Mouse (Mus musculus) stomach, embryonic 15.5 days (tissue): ENCODE data around the gene Upk2. TPM values are rescaled to one million over a fixed set of nuclear protein-coding genes. Genes with fewer than 3 reads are reported as not detected.
A peak's percentile ranks its signal among the peaks of the same experiment; 100 is the strongest.
"Not testable (repeated sequence)": the region's sequence is repeated elsewhere in the genome, so short reads cannot be mapped to it uniquely, and the experiment has no call there.

Source experiments
- ATAC-seq: fragments of 200-750 bp; cut with Nextera tagmentation; 2 replicates; pipeline ENCODE4 v1.8.0; 2017; ENCODE audit warnings: low read depth, moderate number of reproducible peaks, moderate TSS enrichment; ENCODE audit not compliant: insufficient read depth, low FRiP score
- H3K27ac ChIP-seq: fragments of 300-500 bp; sonication (generic); 2 replicates; pipeline ENCODE4 v1.5.1; 2015; ENCODE audit warnings: mild to moderate bottlenecking, inconsistent platforms
- H3K27me3 ChIP-seq: fragments of 300-500 bp; sonication (generic); replicated peaks from 2 replicates; pipeline ENCODE4 v1.6.1; 2015; ENCODE audit warnings: inconsistent platforms
- H3K36me3 ChIP-seq: fragments of 300-500 bp; sonication (generic); 2 replicates; pipeline ENCODE4 v1.6.1; 2015; ENCODE audit warnings: inconsistent platforms
- H3K4me1 ChIP-seq: fragments of 300-500 bp; sonication (generic); 2 replicates; pipeline ENCODE4 v1.6.1; 2015; ENCODE audit warnings: inconsistent platforms
- H3K4me2 ChIP-seq: fragments of 300-500 bp; sonication (generic); 2 replicates; pipeline ENCODE4 v1.6.1; 2015; ENCODE audit warnings: mild to moderate bottlenecking, inconsistent platforms
- H3K4me3 ChIP-seq: fragments of 300-500 bp; sonication (generic); replicated peaks from 2 replicates; pipeline ENCODE4 v1.5.1; 2015; ENCODE audit warnings: inconsistent platforms
- H3K9ac ChIP-seq: fragments of 300-500 bp; sonication (generic); 2 replicates; pipeline ENCODE4 v1.6.1; 2015; ENCODE audit warnings: inconsistent platforms
- H3K9me3 ChIP-seq: fragments of 300-500 bp; sonication (generic); 2 replicates; pipeline ENCODE4 v1.6.1; 2016; ENCODE audit warnings: inconsistent platforms
- WGBS: fragments of 180-500 bp; shearing (Covaris S2); methylation state at CpG from one replicate; pipeline ENCODE4 v1.1.7; 2015; 5-methylcytosine and 5-hydroxymethylcytosine counted together
- polyA plus RNA-seq: library from polyadenylated mRNA; unstranded; fragments of >200 nt; fragmentation: Nextera tagmentation; extraction: Ambion mirVana; gene quantifications from 2 replicates; pipeline ENCODE4 v1.2.1, GENCODE M21; 2015

Upk2 gene
- polyA plus RNA-seq, 1 experiment from 2014 or later: 26.2 TPM

GRCm38 (mm10) chr9:44444402-44445025, 10.3 kb downstream of the Upk2 start:
- H3K27me3 ChIP-seq, H3K4me2 ChIP-seq, ATAC-seq, H3K4me1 ChIP-seq, H3K27ac ChIP-seq, H3K4me3 ChIP-seq, H3K36me3 ChIP-seq, H3K9ac ChIP-seq, H3K9me3 ChIP-seq: not testable (repeated sequence)
- 84% methylated on average over 7 of the region's 7 CpGs for WGBS

- 67% methylated on average over 19 of the region's 19 CpGs for WGBS
- no peak for ATAC-seq
- no peaks in the 10 kb centered on the region for H3K36me3 ChIP-seq
- H3K27me3 ChIP-seq: no peaks in the 10 kb centered on the region
- H3K9me3 ChIP-seq: no peaks in the 10 kb centered on the region
- no peak within 1 kb of the TSS for H3K4me2 ChIP-seq
- H3K4me1 ChIP-seq: no peaks in the 10 kb centered on the region
- no peak within 1 kb of the TSS for H3K9ac ChIP-seq
- H3K27ac ChIP-seq: no peak within 1 kb of the TSS
- no peak within 1 kb of the TSS for H3K4me3 ChIP-seq
Observed at GRCm38 (mm10) chr9:44440961-44441360, 13.8 kb downstream of the Upk2 start, which contains the start of gene Foxr1. Gene Foxr1, minus strand, starts transcription at chr9:44441136.

DNA sequence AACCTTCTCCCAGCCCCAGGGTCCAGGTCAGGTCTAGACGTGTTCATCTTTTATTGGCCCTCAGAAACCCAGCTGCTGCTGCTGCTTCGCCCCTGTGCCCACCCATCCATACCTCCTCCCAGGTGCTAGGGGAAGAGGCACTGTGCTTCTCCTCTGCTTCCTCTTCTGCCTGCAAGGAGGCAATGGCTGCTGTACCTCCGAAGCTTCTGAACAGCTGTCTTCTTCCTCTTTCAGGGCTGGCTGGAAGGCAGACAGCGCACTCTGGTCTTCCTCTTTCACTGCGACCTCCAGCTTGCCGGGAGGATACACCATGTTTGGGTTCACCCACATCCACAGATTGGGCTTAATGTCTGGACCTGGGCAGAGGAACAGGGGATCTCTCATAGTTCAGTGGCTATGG, 19.0 kb downstream of the Upk2 start:
- Histone ChIP-seq H3K9me3 (no peaks in the 10 kb centered on the region), H3K4me3 (no peak overlapping the region), H3K4me2 (no peak overlapping the region), H3K4me1 (no peaks in the 10 kb centered on the region), H3K27me3 (no peaks in the 10 kb centered on the region), H3K27ac (no peak overlapping the region), H3K36me3 (no peaks in the 10 kb centered on the region), H3K9ac (no peak overlapping the region)
- 77% methylated on average over 6 of the region's 6 CpGs for WGBS
- no peak for ATAC-seq

GRCm38 (mm10) chr9:44432577-44433185, 22.1 kb downstream of the Upk2 start:
- H3K36me3 ChIP-seq: no peaks in the 10 kb centered on the region
- WGBS: 44% methylated on average over 5 of the region's 5 CpGs
- H3K9me3 ChIP-seq: no peaks in the 10 kb centered on the region
- no peak overlapping the region for H3K9ac ChIP-seq
- H3K27me3 ChIP-seq: no peaks in the 10 kb centered on the region
- no peak overlapping the region for H3K4me3 ChIP-seq
- no peaks in the 10 kb centered on the region for H3K4me1 ChIP-seq
- H3K27ac ChIP-seq: no peak overlapping the region
- no peak overlapping the region for H3K4me2 ChIP-seq
- ATAC-seq: no peak

DNA sequence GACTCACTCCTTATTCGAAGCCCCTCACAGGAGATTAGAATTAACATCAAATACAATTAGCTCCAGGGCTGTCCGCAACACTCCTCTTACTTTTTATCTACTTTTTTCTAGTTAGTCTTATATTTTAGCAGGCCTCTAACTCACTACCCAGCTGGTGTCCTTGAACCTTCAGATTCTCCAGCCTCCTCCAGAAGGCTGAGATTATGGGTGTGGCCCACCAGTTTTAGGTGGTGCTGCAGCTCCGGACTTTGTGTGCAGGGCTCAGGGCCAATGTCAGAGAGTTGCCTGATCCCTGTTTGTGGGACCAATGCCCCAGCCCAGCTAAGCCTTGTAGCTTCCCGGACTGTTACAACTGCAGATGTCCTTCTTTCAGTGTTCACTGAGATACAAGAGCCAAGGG, 31.2 kb downstream of the Upk2 start:
- no peaks in the 10 kb centered on the region for H3K4me1 ChIP-seq
- no peak for ATAC-seq
- no peaks in the 10 kb centered on the region for H3K27me3 ChIP-seq
- no peak overlapping the region for H3K9ac ChIP-seq
- 81% methylated on average over 4 of the region's 4 CpGs for WGBS
- no peak overlapping the region for H3K4me3 ChIP-seq
- no peak overlapping the region for H3K4me2 ChIP-seq
- no peaks in the 10 kb centered on the region for H3K36me3 ChIP-seq
- no peak overlapping the region for H3K27ac ChIP-seq
- no peaks in the 10 kb centered on the region for H3K9me3 ChIP-seq

- 0 out of 2 replicates have a peak, but pooled peaks cover 3% of the 10 kb centered on the region for H3K36me3 ChIP-seq
- ATAC-seq: no peak
- H3K27ac ChIP-seq: no peak overlapping the region
- H3K4me3 ChIP-seq: no peak overlapping the region
- H3K4me2 ChIP-seq: no peak overlapping the region
- H3K9me3 ChIP-seq: no peaks in the 10 kb centered on the region
- peaks cover 5% of the 10 kb centered on the region; the same call in 1 of the 2 replicates for H3K4me1 ChIP-seq
- WGBS: 71% methylated on average over 5 of the region's 5 CpGs
- H3K9ac ChIP-seq: no peak overlapping the region
- H3K27me3 ChIP-seq: no peaks in the 10 kb centered on the region
Observed at GRCm38 (mm10) chr9:44420280-44420898, 34.4 kb downstream of the Upk2 start.

DNA sequence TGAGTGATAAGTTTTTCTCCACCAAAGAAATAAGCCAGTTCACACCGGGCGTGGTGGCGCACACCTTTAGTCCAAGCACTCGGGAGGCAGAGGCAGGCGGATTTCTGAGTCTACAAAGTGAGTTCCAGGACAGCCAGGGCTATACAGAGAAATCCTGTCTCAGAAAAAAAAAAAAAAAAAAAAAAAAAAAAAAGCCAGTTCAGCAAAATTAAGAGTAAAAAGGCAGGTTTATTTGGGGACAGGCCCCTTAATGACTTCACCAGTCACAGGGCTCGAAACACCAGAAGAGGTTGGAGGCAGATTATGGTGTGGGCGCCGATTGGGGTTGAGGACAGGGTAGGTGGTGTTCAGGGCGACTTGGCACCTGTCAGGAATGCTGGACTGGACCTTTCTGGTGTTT, 35.0 kb downstream of the Upk2 start:
- not testable (repeated sequence) for H3K9me3 ChIP-seq, H3K4me1 ChIP-seq, H3K27me3 ChIP-seq, H3K36me3 ChIP-seq, H3K4me3 ChIP-seq, H3K4me2 ChIP-seq, H3K9ac ChIP-seq, ATAC-seq, H3K27ac ChIP-seq
- 89% methylated on average over 9 of the region's 9 CpGs for WGBS

GRCm38 (mm10) chr9:44418519-44419385, 36.0 kb downstream of the Upk2 start, which contains the start of gene Ccdc84:
Gene Ccdc84, minus strand, starts transcription at chr9:44418569.
- Histone ChIP-seq H3K27me3 (no peaks in the 10 kb centered on the region), H3K27ac (peak within 1 kb of the TSS; percentile 63), H3K36me3 (0 out of 2 replicates have a peak, but pooled peaks cover 3% of the 10 kb centered on the region), H3K4me2 (peak within 1 kb of the TSS; percentile 89), H3K9ac (peak within 1 kb of the TSS; percentile 76), H3K4me3 (peak within 1 kb of the TSS; percentile 79), H3K4me1 (peaks cover 5% of the 10 kb centered on the region; the same call in 1 of the 2 replicates), H3K9me3 (no peaks in the 10 kb centered on the region)
- 73% methylated on average over 14 of the region's 14 CpGs for WGBS
- no peak for ATAC-seq

- no peaks in the 10 kb centered on the region for H3K9me3 ChIP-seq
- peak; percentile 93 for ATAC-seq
- under 1% methylated on average over 38 of the region's 38 CpGs for WGBS
- peaks cover 5% of the 10 kb centered on the region; the same call in 1 of the 2 replicates for H3K4me1 ChIP-seq
- H3K27me3 ChIP-seq: no peaks in the 10 kb centered on the region
- peak overlapping the region; percentile 79 for H3K4me3 ChIP-seq
- peak overlapping the region; percentile 63 for H3K27ac ChIP-seq
- H3K9ac ChIP-seq: peak overlapping the region; percentile 76
- 0 out of 2 replicates have a peak, but pooled peaks cover 3% of the 10 kb centered on the region for H3K36me3 ChIP-seq
- H3K4me2 ChIP-seq: peak overlapping the region; percentile 89
Observed at GRCm38 (mm10) chr9:44417892-44418363, 36.8 kb downstream of the Upk2 start.

DNA sequence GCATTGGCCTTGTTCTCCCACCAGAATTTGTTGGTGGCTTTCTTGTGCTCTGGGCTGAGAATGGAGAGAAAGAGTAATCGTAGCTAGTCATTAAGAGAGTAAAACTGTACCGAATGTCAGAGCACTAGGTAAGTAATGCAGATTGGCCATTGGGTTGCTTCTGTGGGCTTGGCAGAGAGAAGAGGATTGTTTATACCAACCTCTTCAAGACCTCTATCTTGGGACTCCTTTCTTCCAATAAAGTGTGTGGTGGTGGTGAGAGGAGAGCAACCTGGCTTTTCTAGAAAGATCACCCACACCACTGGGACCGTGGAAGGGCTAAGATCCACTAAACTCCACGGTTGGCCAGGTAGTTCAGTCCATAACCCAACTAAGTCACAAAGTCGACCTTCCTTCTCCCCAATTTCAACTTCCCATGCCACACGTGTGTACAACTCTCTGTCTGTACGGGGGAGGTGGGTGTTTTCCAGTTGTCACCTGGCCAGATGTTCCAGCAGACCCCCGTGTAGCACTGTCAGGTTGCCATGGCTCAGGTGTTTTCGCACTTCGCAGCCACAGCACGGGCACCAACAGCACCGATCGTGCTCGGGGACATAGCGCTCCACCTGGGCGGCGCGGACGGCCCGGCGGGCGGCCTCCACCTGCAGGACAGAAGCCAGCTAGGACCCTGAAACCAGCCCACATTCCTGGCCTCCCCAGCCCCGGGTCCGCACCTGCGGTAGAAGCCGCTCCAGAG, 37.5 kb downstream of the Upk2 start:
- Histone ChIP-seq H3K4me3 (peak overlapping the region; percentile 79), H3K36me3 (0 out of 2 replicates have a peak, but pooled peaks cover 6% of the 10 kb centered on the region), H3K27ac (peak overlapping the region; percentile 63), H3K9me3 (no peaks in the 10 kb centered on the region), H3K27me3 (no peaks in the 10 kb centered on the region), H3K9ac (peak overlapping the region; percentile 76), H3K4me2 (peak overlapping the region; percentile 89), H3K4me1 (peaks cover 5% of the 10 kb centered on the region; the same call in 1 of the 2 replicates)
- 6% methylated on average over 26 of the region's 26 CpGs for WGBS
- ATAC-seq: peak; percentile 66; the same call in 1 of the 2 replicates

DNA sequence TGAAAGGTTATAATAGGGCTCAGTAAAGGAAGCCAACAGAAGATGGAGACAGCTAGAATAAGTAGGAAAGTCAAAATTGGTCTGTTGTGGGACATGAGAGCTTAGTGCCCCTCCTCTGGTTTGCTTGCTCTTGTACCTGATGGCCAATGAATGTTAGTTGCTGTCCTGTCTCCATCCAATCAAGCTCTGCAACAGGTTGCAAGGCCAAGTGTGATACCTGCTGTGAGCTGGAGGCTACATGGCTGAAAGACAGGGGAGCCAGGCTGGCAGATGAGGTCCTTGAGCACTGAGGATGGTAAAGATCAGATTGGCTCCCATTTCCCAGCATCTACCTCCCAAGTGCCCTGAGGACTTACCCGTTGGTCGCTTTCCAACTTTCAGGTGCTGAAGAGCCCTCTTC, 42.0 kb downstream of the Upk2 start:
- 79% methylated on average over 2 of the region's 2 CpGs for WGBS
- H3K4me1 ChIP-seq: peaks cover 8% of the 10 kb centered on the region; the same call in 1 of the 2 replicates
- H3K9ac ChIP-seq: no peak overlapping the region
- H3K36me3 ChIP-seq: peaks cover 30% of the 10 kb centered on the region
- no peaks in the 10 kb centered on the region for H3K9me3 ChIP-seq
- ATAC-seq: no peak
- H3K27ac ChIP-seq: no peak overlapping the region
- H3K4me3 ChIP-seq: no peak overlapping the region
- no peak overlapping the region for H3K4me2 ChIP-seq
- no peaks in the 10 kb centered on the region for H3K27me3 ChIP-seq
